In genomic region chr7:4467801-4468200, GRCm38 (mm10) we compare ENCODE assay signal across 26 mouse cellular contexts.
"Had no signal": no experiment of that assay in that cellular context is flagged by ENCODE, and none has a peak within 500 bp of the region (broad histone marks: within the 10 kb centered on the region; RNA-seq: fewer than 3 reads in every experiment).

No protein-coding gene starts in this region.

- H3K9me3 ChIP-seq: heart, embryonic 10.5 days; heart, embryonic 12.5 days; hindbrain, embryonic 10.5 days; intestine, embryonic 15.5 days; limb, embryonic 10.5 days; limb, embryonic 12.5 days; liver, embryonic 13.5 days had no signal

- DNase-seq: gastrocnemius, adult 2 months; gastrocnemius, postnatal 10 days; gastrocnemius, postnatal 25 days; heart, postnatal 10 days; heart, postnatal 4 days; kidney, adult 18-20 months; kidney, adult 8-10 months; kidney, postnatal 10 days; kidney, postnatal 25 days; kidney, postnatal 4 days; liver; liver, embryonic 13.5 days had no signal

- ATAC-seq: hindbrain, embryonic 16.5 days; inflammation-experienced regulatory T-cells, adult 6 months; intestine, embryonic 15.5 days; intestine, postnatal 0 days had no signal

- H3K27ac ChIP-seq: gastrocnemius, adult 2 months; heart, embryonic 10.5 days; hindbrain, embryonic 10.5 days; hindbrain, embryonic 12.5 days; hindbrain, embryonic 14.5 days; intestine, embryonic 15.5 days; layer of hippocampus, adult 2 months; left cerebral cortex, adult 2 months; limb, embryonic 10.5 days; limb, embryonic 12.5 days; liver, embryonic 13.5 days had no signal

- H3K36me3 ChIP-seq: heart, embryonic 10.5 days; heart, embryonic 12.5 days; hindbrain, embryonic 10.5 days; hindbrain, embryonic 12.5 days; intestine, embryonic 15.5 days; limb, embryonic 10.5 days; limb, embryonic 12.5 days; liver, embryonic 13.5 days had no signal

- H3K4me2 ChIP-seq: heart, embryonic 12.5 days; hindbrain, embryonic 12.5 days; hindbrain, embryonic 14.5 days; intestine, embryonic 15.5 days; limb, embryonic 12.5 days; liver, embryonic 11.5 days; liver, embryonic 13.5 days had no signal

- H3K4me3 ChIP-seq: gastrocnemius, adult 2 months; heart, embryonic 10.5 days; heart, embryonic 12.5 days; hindbrain, embryonic 10.5 days; hindbrain, embryonic 12.5 days; intestine, embryonic 15.5 days; layer of hippocampus, adult 2 months; left cerebral cortex, adult 2 months; limb, embryonic 10.5 days; limb, embryonic 12.5 days; liver, embryonic 13.5 days had no signal

- H3K9ac ChIP-seq: heart, embryonic 12.5 days; hindbrain, embryonic 12.5 days; hindbrain, embryonic 14.5 days; intestine, embryonic 15.5 days; limb, embryonic 12.5 days; liver, embryonic 13.5 days had no signal
